Mouse (Mus musculus) right cerebral cortex, postnatal 4 days (tissue): ENCODE measurements around the gene Abcg1.

Experiments
- DNase-seq: peaks from one replicate; pipeline ENCODE4 v3.0.0-alpha.2; 2022

The Abcg1 gene

DNA sequence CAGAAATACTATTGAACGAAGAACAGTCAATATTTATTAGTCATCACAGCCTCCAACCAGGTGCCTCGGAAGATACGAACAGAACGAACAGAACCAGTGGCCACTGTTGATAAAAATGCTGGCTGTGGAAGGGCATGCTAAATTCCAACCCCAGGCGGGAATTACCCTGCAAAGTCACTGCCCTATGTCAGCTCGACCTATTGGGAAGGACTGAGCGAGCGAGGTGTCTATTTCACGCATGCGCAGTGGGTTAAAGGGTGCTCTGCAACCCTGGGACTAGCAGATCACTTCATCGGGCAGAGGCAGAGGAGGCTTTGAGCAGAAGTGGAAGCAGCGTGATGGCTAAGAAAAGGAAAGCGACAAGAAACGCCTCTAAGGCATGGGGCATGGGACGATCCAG is 76.3 kb downstream of the Abcg1 start:
- DNase-seq, result no peak

DNA sequence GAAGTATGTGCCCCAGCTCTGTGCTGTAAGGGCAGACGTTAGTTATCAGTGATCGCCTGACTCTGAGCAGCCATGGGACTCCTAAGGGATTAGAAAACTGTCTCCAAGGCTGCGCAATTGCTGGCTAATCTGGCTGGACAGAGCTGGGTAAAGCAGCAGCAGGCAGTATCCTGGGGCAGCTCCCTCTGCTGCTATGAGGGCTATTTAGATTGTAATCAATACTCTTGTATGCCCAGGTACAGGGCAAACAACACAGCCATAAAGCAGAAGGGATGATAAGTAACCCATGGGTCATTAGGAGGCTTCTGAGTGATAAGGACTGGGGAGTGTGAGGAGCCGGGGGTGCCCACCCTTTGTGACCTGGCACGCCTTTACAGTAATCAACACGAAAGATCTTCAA is 77.4 kb downstream of the Abcg1 start:
- DNase-seq, result no peak

DNA sequence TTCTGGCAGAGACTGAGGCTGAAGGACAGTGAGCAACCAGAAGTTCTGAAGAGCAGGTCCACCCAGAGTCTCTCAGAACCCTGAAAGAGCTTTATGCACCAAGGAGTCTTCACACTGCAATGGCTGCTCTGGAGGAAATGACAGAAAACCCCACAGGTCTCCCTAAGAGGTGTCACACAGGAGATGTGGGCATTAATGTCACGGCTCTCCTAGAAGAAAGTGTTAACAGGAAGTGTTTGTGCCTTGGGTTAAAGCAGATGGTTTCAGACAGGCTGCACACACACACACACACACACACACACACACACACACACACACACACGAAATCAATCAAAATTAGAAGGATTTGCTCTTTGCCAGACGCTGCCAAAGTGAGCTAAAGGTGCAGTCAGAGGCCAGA is 78.8 kb downstream of the Abcg1 start:
- no peak for DNase-seq

DNA sequence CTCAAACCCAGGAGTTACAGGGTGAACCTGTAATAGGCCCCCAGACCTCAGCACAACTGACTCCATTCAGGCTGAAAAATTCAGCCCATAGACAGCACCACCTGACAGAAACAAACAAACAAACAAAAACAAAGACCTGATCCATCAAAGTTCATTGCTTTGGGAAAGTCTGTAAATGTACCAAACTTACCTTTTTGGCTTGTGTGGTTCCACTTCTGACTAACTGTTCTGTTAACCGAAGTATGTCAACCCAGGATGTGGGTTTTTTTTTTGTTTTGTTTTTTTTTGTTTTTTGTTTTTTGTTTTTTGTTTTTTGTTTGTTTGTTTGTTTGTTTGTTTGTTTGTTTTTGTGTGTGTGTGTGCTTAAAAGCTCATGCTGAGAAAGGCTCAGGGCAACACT is 79.3 kb downstream of the Abcg1 start:
- no peak for DNase-seq

DNA sequence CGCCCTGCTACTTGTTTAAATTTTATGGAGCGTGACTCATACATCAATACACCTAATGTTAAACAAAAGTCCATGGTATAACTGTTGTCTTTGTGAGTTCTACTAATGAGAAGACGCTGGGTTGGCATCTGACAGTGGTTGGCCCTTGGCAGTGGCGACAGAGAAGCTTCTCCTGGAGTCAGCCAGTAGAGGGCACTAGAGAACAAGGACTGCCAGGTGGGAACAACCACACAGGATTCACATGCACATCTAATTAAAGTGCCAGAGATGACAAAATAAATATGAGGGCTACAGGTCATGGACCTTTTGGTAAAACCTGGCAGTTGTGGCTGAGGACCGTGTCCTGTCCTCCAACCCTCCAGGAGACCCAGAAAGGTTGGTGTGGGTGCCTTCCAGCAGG is 80.9 kb downstream of the Abcg1 start:
- DNase-seq, result peak; percentile 31

DNA sequence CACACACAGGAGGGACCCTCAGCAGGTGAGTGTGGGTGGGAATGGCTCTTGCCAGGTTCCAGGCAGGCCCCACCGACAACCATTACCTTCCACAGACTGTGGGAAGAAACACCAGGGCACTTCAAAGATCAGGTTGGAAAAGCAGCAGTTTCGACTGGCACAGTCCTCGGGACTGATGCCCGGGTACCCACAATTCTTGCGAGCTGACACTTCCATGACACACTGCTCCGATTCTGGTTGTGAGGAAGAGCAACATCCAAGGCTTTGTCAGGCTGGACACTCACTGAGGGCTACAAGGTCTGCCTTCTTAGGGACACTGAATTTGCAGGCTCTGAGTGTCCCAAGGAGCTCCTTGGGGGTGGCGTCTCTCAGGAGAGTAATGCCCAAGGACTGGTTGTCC is 84.6 kb downstream of the Abcg1 start:
- no peak for DNase-seq

DNA sequence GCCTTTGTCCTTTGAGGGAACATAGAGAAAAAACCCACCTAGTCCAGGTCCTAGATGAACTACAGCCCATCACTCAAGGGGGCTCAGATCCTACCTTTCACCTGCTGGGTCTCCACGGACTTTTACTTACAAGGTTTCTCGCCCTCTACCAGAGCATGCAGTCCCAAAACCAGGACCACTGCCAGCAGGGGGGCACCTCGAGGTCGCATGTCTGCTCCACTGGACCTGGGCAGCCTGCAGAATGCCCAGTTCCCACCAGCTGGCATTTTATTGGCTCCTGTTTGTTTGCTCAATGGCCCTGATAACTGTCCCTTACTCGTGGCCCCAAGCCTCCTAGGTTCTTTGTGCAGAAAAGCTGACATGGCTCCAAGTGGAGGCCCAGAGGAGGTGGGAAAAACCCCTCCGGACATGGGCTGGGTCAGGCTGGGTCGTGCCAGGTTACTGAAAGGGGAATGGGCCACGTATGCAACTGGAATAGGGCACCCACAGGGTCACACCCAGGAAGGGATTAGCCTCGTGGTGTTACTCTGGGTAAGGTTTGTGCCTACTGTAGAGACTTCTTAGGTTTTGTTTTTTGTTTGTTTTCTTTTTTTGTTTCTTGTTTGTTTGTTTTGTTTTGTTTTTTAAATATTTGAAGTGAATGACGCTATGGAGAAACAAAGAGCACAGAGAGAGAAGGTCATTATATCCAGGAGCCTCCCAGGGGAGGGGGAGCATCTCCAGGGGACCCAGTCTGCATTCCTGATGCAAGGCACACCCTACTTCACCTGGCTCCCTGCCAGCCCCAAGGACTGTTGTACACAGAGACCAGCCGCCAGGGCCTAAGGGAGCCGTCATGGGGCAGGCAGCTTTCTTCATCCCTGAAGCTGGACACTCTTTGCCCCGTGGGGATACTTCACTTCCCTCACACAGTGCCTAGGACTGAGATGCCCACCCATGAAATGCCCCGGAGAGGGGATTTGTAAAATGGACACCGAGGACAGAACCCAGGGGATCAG is 86.9 kb downstream of the Abcg1 start, which contains the start of gene Tff2:
TSS of gene Tff2 (minus strand) at position 243 of the 998 bp plus-strand sequence.
- DNase-seq, result no peak

DNA sequence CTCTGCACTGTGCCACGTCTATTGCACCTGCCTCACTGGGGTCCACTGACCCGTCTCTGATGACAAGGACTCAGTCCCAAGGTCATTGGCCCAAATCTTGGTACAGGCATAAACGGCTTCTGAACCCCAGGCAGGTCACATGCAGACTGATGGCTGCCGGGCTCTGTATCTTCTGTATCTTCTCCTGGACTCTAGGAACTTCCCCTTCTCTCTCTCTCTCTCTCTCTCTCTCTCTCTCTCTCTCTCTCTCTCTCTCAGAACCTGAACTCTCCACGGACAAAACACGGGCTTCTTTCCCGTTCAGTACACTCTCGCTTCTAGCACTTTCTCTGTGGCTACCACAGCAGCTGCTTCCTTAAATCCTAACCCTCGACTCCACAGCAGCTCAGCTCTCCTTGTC is 88.5 kb downstream of the Abcg1 start:
- no peak for DNase-seq

DNA sequence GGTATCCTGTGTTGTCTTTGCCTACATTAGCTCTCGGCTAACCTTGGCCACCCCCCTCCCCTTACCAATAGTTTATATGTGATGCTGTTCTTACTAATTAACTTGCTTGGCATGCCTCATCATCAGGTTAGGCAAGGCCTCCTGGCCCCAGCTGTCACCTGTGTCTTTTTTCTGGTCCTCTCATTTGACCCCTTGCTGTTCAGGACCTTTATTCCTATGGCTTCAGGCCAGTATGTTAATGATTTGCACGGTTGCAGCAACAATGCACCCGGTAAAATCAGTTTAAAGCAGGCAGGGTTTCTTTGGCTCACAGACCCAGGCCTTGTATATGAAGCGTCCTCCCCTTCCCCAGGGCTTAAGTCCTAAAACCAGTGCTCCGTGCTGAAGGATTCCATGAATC is 95.0 kb downstream of the Abcg1 start:
- no peak for DNase-seq

DNA sequence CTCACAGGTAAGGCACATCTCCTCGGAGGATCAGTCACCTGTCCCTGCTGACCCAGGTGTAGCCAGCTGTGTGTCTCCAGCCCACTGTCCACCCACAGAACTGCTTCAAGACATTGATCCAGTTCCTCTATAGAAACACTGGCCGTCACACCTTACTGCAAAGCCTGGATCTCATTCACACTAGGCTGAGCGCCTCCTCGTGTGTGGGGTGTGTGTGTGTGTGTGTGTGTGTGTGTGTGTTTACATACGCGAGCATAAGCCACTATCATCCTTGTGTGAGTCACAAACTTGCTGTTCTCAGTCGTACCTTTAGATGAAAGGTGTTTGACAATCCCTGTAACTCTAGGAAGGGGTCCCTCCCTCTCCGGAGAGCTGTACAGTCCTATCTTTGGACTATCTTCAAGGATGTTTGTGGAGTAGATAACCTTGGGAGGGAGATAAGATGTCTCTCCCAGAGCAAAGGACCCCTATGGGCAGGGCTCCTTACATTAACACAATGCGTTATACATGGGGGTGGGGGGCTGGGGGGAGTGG is 95.6 kb downstream of the Abcg1 start:
- no peak for DNase-seq

DNA sequence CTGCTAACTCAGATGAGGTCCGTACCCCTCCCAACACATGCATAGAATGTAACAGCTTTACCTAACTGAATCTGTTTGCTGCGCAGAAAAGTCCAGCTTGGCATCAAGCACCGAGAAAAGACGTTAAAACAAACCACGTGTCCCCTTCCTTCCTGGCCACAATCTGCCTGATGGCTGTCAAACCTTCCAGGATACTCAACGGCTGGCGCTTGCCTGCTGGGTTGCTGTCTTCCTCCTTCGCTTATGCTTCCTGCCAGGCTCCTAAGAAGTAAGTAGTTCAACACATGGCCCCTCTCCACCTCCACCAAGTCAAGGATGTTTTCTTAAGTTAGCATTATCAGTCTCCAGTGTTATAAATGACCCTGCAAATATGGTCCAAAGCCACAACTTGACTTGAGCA is 96.3 kb downstream of the Abcg1 start:
- DNase-seq, result no peak

DNA sequence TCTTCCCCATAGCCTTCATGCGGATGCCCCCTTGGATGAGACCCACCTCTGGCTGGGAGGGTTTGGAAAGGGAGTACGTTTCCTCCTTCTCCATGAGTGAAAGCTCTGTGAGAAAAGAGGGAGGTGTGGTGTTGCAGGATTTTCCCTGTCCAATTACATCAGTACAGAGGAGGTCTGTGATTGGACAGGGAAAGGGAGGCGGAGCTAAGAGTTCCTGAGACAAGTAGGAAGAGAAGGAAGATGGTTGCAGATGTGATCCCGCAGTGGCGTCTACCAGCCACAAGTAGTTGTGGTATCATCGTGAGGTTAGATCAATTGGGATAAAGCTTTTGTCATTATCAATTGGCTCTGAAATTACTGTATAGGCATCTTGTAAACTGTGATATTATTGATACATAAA is 100.4 kb downstream of the Abcg1 start:
- DNase-seq, result no peak

DNA sequence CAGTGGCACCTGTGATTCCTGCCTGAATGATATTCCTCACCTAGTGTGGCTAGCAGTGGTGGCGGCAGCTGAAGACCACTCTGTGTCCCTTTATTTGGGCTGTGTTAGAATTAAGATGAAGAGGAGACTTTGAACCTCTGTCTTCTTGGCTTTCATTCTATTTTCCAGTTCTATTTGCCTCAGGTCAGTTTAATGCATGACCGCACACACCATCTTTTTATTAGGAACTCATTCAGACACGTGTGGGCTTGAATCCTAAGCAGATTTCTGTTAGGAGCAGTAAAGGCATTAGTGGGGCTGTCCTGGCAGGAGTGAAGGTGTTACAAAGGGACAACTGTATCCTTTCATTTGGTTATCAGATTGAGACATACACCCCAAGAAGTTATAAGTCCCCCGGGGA is 102.8 kb downstream of the Abcg1 start:
- no peak for DNase-seq

DNA sequence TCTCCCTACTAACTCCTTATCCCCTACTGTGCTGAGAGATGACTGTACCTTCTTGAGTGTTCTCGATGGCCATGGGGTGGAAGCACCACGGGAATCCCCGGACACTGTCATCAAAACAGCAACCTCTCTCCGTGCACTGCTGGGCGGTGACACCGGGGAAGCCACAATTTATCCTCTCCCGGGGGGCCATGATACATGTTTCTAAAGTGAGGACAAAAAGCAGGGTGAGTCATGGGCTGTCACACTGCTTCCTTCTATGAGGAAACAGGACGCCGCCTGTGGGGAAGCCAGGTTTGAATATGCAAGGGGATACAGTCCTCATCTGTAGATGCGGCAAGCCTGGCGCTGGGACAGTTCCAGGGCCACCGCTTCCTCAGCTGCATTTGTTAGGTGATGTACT is 105.1 kb downstream of the Abcg1 start:
- DNase-seq, result no peak

DNA sequence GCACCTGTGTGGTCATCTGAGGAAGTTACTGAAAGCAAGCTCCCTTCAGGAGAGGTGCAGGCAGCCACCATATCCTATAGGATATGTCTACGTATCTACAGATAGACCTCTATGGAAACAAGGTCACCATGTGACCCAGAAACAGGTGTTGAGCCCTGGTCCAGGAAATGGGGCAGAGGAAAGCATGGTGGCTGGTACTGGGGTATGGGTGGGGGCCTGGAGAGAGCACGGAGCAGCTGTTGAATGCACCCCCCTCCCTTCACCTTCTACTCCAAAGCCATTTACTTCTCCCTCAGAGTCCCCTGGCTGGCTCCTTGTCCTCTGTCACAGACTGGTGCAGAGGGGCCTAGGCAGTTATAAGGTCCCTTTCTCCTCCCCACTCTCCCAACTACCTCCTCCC is 106.3 kb downstream of the Abcg1 start:
- DNase-seq, result no peak

DNA sequence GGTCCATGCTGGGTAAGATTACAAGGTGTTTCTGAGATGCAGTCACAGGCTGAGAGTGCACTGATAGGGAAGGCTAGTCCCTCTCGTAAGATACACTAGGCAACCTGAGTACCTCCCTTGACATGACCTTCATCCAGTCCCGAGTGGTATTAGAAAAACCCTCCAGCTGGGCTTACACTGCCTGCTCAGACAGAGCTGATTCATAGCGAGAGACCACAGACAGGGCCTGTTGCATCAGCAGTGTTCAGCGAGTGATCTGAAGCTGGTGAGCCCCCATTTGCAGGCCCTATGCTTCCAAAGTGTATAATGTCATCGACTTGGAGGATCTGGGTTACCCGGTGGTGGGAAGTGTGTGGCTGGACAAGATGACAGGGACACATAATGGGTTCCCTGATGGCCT is 107.7 kb downstream of the Abcg1 start, which contains the start of gene Tff1:
TSS of gene Tff1 (minus strand) at position 151 of the 400 bp plus-strand sequence.
- DNase-seq, result no peak
